Mouse (Mus musculus) midbrain, embryonic 16.5 days (tissue): ENCODE measurements at regions not wholly inside any gene's neighbourhood (a gene's known extent, or its start where the extent isn't known, plus 50 kb on each side); places are given as distances from the start of the nearest gene placed in this dataset.
"Not testable (repeated sequence)": the region's sequence is repeated elsewhere in the genome, so short reads cannot be mapped to it uniquely, and the experiment has no call there.

Source experiments
- ATAC-seq: fragments of 200-750 bp; cut with Nextera tagmentation; 2 replicates; pipeline ENCODE4 v1.8.0; 2017; ENCODE audit warnings: moderate TSS enrichment
- H3K27ac ChIP-seq: fragments of 300-500 bp; sonication (generic); 2 replicates; pipeline ENCODE4 v1.5.1; 2014; ENCODE audit warnings: mild to moderate bottlenecking, low read length, mixed read lengths
- H3K27me3 ChIP-seq: fragments of 300-500 bp; sonication (generic); 2 replicates; pipeline ENCODE4 v1.6.1; 2014; ENCODE audit warnings: low read depth, low read length, mixed read lengths; ENCODE audit not compliant: control insufficient read depth, insufficient read depth
- H3K36me3 ChIP-seq: fragments of 300-500 bp; sonication (generic); 2 replicates; pipeline ENCODE4 v1.6.1; 2014; ENCODE audit warnings: mild to moderate bottlenecking, low read length, moderate library complexity, mixed read lengths; ENCODE audit not compliant: control insufficient read depth, insufficient read depth
- H3K4me1 ChIP-seq: fragments of 300-500 bp; sonication (generic); 2 replicates; pipeline ENCODE4 v1.6.1; 2014; ENCODE audit warnings: mild to moderate bottlenecking, low read length, mixed read lengths; ENCODE audit not compliant: control insufficient read depth, insufficient read depth
- H3K4me2 ChIP-seq: fragments of 300-500 bp; sonication (generic); 2 replicates; pipeline ENCODE4 v1.6.1; 2014; ENCODE audit warnings: mild to moderate bottlenecking, low read length, mixed read lengths
- H3K4me3 ChIP-seq: fragments of 300-500 bp; sonication (generic); 2 replicates; pipeline ENCODE4 v1.5.1; 2014; ENCODE audit warnings: low read depth, mild to moderate bottlenecking, low read length, moderate library complexity, mixed read lengths
- H3K9ac ChIP-seq: fragments of 300-500 bp; sonication (generic); 2 replicates; pipeline ENCODE4 v1.6.1; 2014; ENCODE audit warnings: low read depth, low read length, mixed read lengths
- H3K9me3 ChIP-seq: fragments of 300-500 bp; sonication (generic); replicated peaks from 2 replicates; pipeline ENCODE4 v1.6.1; 2014; ENCODE audit warnings: mild to moderate bottlenecking, low read length, mixed read lengths; ENCODE audit not compliant: control insufficient read depth, poor library complexity, severe bottlenecking
- WGBS: fragments of 180-500 bp; shearing (Covaris S2); extraction: QIAGEN DNeasy Blood & Tissue Kit; methylation state at CpG from one replicate; pipeline ENCODE4 v1.1.7; 2014; 5-methylcytosine and 5-hydroxymethylcytosine counted together

DNA sequence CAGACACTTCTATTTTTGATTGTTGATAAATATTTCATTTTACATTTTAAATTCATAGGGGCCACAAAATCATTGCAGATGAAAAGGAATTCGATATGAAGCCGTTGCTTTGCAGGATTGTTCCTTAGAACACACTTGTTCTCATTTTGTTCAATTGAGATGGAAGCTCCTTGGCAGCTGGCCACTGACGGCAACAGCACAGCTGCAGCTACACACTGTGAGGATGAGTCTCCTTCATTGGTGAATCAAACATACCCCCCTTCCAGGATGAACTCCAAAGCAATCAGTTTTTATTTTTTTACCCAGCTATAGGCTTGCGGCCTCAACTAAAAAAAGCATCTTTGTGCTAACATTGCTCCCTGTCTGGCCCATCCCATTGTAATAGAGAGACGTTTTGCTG is 475.1 kb downstream of the Tbl1xr1 start:
- no peaks in the 10 kb centered on the region for H3K9me3 ChIP-seq
- peak; percentile 60; the same call in 1 of the 2 replicates for ATAC-seq
- no peaks in the 10 kb centered on the region for H3K36me3 ChIP-seq
- no peak overlapping the region for H3K4me2 ChIP-seq
- no peaks in the 10 kb centered on the region for H3K27me3 ChIP-seq
- H3K9ac ChIP-seq = no peak overlapping the region
- no peak overlapping the region for H3K4me3 ChIP-seq
- H3K4me1 ChIP-seq = no peaks in the 10 kb centered on the region
- 59% methylated on average over 5 of the region's 5 CpGs for WGBS
- H3K27ac ChIP-seq = no peak overlapping the region

DNA sequence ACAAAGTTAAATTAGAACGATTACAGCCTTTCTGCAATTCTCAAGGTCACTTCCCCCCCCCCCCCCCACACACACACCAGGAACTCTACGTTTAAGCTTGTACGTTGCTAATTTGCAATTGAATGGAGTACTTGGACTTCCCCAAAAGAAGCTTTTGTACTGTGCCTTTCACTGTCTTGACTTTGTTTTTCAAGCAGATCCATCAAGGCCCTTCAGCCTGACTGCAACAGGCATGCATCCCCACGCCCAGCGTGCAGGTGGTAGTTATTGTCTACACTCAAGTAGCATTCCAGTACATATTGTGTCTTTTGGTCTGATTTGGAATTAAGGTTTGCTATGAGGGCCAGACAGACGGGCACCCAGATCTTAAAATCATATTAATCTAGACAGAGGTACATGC is 483.1 kb downstream of the Tbl1xr1 start:
- H3K27me3 ChIP-seq = no peaks in the 10 kb centered on the region

DNA sequence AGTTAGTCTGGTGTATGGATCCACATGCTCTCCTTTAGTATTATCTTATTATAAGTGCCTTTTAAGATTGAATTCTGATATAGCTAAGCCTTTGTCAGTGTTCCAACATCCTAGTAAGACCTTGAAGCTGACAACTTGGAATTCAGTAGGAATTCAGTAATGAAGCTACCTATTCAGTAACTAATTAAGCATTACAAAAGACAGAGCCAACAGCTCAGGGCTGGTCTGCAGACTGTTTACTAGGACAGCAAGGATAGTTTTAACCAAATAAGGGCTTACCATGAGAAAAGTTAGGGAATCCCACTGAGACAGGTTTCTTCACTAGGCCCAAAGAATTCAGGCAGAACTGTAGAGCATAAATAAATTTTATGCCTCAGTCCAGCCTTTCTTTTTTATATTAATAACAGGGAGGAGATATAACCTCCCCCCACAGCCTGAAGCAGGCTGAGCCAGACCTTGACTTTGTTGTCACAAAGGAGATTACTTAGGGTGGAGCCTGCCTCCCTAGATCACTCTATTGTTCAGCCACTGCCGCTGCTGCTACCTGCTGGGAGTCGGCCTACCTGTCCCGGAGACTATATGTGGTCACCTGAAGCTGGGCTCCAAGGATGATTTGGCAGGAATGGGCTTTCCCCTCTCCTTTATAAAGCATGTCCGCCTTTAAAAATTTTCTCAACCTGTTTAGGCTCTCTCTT is 484.2 kb downstream of the Tbl1xr1 start:
- ATAC-seq, H3K27me3 ChIP-seq, H3K27ac ChIP-seq, H3K4me3 ChIP-seq, H3K9ac ChIP-seq, H3K4me2 ChIP-seq, H3K9me3 ChIP-seq, H3K36me3 ChIP-seq, H3K4me1 ChIP-seq: not testable (repeated sequence)
- 83% methylated on average over 4 of the region's 4 CpGs for WGBS

More for the DNA sequence above, 483.1 kb downstream of the Tbl1xr1 start:
- Histone ChIP-seq H3K4me2 (no peak overlapping the region), H3K9ac (no peak overlapping the region), H3K36me3 (no peaks in the 10 kb centered on the region), H3K4me1 (no peaks in the 10 kb centered on the region), H3K27ac (no peak overlapping the region), H3K9me3 (no peaks in the 10 kb centered on the region), H3K4me3 (no peak overlapping the region)
- no peak for ATAC-seq
- 66% methylated on average over 6 of the region's 6 CpGs for WGBS
